Mouse (Mus musculus) cortical plate, adult 2 months (tissue): Measurements from ENCODE around the gene Ugp2.

Experiments
- CTCF ChIP-seq: fragments of 200-500 bp; IDR thresholded peaks from 2 replicates; pipeline ENCODE4 v1.5.1; 2011; ENCODE audit warnings: mild to moderate bottlenecking, control low read depth, low read length; ENCODE audit not compliant: insufficient read depth; ENCODE audit errors: extremely low read depth
- POLR2A ChIP-seq: fragments of 200-500 bp; IDR thresholded peaks from 2 replicates; pipeline ENCODE4 v1.6.1; 2011; ENCODE audit warnings: mild to moderate bottlenecking, low read length, control low read depth; ENCODE audit not compliant: insufficient read depth; ENCODE audit errors: extremely low read depth

GRCm38 (mm10) chr11:21386790-21387189 is 15.8 kb upstream of the Ugp2 start:
- TF ChIP-seq CTCF (no peak), POLR2A (no peak)
